Mouse (Mus musculus) liver, embryonic 15.5 days (tissue): Measurements from ENCODE around the gene Rps6kc1. TPM values are rescaled to one million over a fixed set of nuclear protein-coding genes. Genes with fewer than 3 reads are reported as not detected.

Experiments used
- ATAC-seq: fragments of 200-750 bp; cut with Nextera tagmentation; 2 replicates; pipeline ENCODE4 v1.8.0; 2017; ENCODE audit warnings: moderate number of reproducible peaks, mild to moderate bottlenecking, moderate library complexity; ENCODE audit not compliant: insufficient read depth
- H3K27ac ChIP-seq: fragments of 300-500 bp; sonication (generic); replicated peaks from 2 replicates; pipeline ENCODE4 v1.5.1; 2015; ENCODE audit warnings: mild to moderate bottlenecking, inconsistent platforms
- H3K27me3 ChIP-seq: fragments of 300-500 bp; sonication (generic); 2 replicates; pipeline ENCODE4 v1.6.1; 2015; ENCODE audit warnings: mild to moderate bottlenecking, inconsistent platforms
- H3K36me3 ChIP-seq: fragments of 300-500 bp; sonication (generic); replicated peaks from 2 replicates; pipeline ENCODE4 v1.6.1; 2015; ENCODE audit warnings: moderate library complexity, mild to moderate bottlenecking, inconsistent platforms
- H3K4me1 ChIP-seq: fragments of 300-500 bp; sonication (generic); replicated peaks from 2 replicates; pipeline ENCODE4 v1.6.1; 2015; ENCODE audit warnings: inconsistent platforms
- H3K4me2 ChIP-seq: fragments of 300-500 bp; sonication (generic); 2 replicates; pipeline ENCODE4 v1.6.1; 2015; ENCODE audit warnings: moderate library complexity, mild to moderate bottlenecking, inconsistent platforms
- H3K4me3 ChIP-seq: fragments of 300-500 bp; sonication (generic); replicated peaks from 2 replicates; pipeline ENCODE4 v1.5.1; 2015; ENCODE audit warnings: mild to moderate bottlenecking, inconsistent platforms
- H3K9ac ChIP-seq: fragments of 300-500 bp; sonication (generic); 2 replicates; pipeline ENCODE4 v1.6.1; 2015; ENCODE audit warnings: moderate library complexity, mild to moderate bottlenecking, inconsistent platforms
- H3K9me3 ChIP-seq: fragments of 300-500 bp; sonication (generic); replicated peaks from 2 replicates; pipeline ENCODE4 v1.6.1; 2016; ENCODE audit warnings: inconsistent platforms
- WGBS: fragments of 180-500 bp; shearing (Covaris S2); methylation state at CpG from one replicate; pipeline ENCODE4 v1.1.7; 2015; ENCODE audit warnings: mixed read lengths; ENCODE audit not compliant: insufficient replicate concordance; 5-methylcytosine and 5-hydroxymethylcytosine counted together
- polyA plus RNA-seq: library from polyadenylated mRNA; unstranded; fragments of >200 nt; fragmentation: Nextera tagmentation; extraction: Ambion mirVana; gene quantifications from 2 replicates; pipeline ENCODE4 v1.2.1, GENCODE M21; 2015

Gene Rps6kc1
- polyA plus RNA-seq, 1 experiment from 2014 or later = 3.5 TPM

GRCm38 (mm10) chr1:190664767-190665489, 246.6 kb downstream of the Rps6kc1 start:
- Histone ChIP-seq H3K4me1 (no peaks in the 10 kb centered on the region), H3K4me3 (no peak overlapping the region), H3K36me3 (no peaks in the 10 kb centered on the region), H3K27ac (no peak overlapping the region), H3K9me3 (no peaks in the 10 kb centered on the region), H3K27me3 (no peaks in the 10 kb centered on the region), H3K4me2 (no peak overlapping the region), H3K9ac (no peak overlapping the region)
- no peak for ATAC-seq
- WGBS = 78% methylated on average over 21 of the region's 21 CpGs

DNA sequence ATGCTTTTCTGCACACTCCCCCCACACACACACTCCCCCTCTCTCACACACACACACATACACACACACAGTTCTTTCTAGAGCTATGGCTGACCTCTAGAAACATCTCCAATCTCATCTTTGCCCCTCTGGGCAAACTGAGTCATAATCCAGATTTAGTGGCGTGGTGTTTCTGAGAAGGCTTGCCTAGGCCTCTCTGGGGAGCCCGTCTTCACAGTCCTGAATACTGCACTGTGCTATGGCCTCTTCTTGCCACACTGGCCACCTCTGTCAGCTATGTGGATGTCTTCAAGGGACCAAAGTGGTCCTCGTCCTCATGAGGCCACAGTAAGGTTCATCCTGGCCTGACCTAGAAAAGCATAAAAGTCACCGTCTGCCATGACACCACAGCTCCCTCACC, 247.6 kb downstream of the Rps6kc1 start:
- Histone ChIP-seq H3K4me3 (no peak overlapping the region), H3K27me3 (no peaks in the 10 kb centered on the region), H3K9ac (no peak overlapping the region), H3K27ac (no peak overlapping the region), H3K9me3 (no peaks in the 10 kb centered on the region), H3K4me2 (no peak overlapping the region), H3K4me1 (no peaks in the 10 kb centered on the region), H3K36me3 (no peaks in the 10 kb centered on the region)
- WGBS = 68% methylated on average over 4 of the region's 4 CpGs
- no peak for ATAC-seq

DNA sequence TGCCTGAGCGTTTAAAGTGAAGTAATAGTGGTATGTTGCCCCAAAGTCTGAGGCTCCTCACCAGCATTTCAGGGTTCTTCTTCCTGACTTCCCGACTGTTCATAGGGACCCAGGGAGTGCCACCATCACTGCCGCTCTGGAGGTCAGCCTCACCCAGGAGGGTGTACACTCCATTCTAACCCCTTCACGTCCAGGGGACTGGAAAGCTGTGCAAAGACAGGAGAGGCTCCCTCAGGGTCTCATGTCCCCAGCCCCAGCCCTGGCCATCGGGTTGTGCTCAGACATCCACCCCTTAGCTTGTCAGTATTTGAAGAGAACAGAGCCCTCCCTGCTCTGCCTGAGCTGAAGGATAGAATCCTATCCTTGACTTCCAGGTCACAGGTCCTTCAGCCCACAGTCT, 248.8 kb downstream of the Rps6kc1 start:
- H3K9me3 ChIP-seq = no peaks in the 10 kb centered on the region
- no peak for ATAC-seq
- H3K9ac ChIP-seq = no peak overlapping the region
- H3K4me1 ChIP-seq = no peaks in the 10 kb centered on the region
- no peak overlapping the region for H3K27ac ChIP-seq
- H3K36me3 ChIP-seq = no peaks in the 10 kb centered on the region
- no peak overlapping the region for H3K4me2 ChIP-seq
- H3K4me3 ChIP-seq = no peak overlapping the region
- H3K27me3 ChIP-seq = no peaks in the 10 kb centered on the region
- 69% methylated on average over 5 of the region's 5 CpGs for WGBS

- Histone ChIP-seq H3K4me1 (no peaks in the 10 kb centered on the region), H3K4me2 (no peak overlapping the region), H3K9ac (no peak overlapping the region), H3K4me3 (no peak overlapping the region), H3K9me3 (no peaks in the 10 kb centered on the region), H3K27ac (no peak overlapping the region), H3K36me3 (no peaks in the 10 kb centered on the region), H3K27me3 (no peaks in the 10 kb centered on the region)
- 69% methylated on average over 4 of the region's 4 CpGs for WGBS
- ATAC-seq = no peak
Observed at GRCm38 (mm10) chr1:190661764-190662163, 249.8 kb downstream of the Rps6kc1 start.

GRCm38 (mm10) chr1:190661249-190661648, 250.3 kb downstream of the Rps6kc1 start:
- no peak overlapping the region for H3K9ac ChIP-seq
- WGBS = 73% methylated on average over 15 of the region's 15 CpGs
- H3K36me3 ChIP-seq = no peaks in the 10 kb centered on the region
- H3K27me3 ChIP-seq = no peaks in the 10 kb centered on the region
- ATAC-seq = no peak
- no peak overlapping the region for H3K4me2 ChIP-seq
- no peaks in the 10 kb centered on the region for H3K9me3 ChIP-seq
- no peaks in the 10 kb centered on the region for H3K4me1 ChIP-seq
- H3K4me3 ChIP-seq = no peak overlapping the region
- H3K27ac ChIP-seq = no peak overlapping the region

DNA sequence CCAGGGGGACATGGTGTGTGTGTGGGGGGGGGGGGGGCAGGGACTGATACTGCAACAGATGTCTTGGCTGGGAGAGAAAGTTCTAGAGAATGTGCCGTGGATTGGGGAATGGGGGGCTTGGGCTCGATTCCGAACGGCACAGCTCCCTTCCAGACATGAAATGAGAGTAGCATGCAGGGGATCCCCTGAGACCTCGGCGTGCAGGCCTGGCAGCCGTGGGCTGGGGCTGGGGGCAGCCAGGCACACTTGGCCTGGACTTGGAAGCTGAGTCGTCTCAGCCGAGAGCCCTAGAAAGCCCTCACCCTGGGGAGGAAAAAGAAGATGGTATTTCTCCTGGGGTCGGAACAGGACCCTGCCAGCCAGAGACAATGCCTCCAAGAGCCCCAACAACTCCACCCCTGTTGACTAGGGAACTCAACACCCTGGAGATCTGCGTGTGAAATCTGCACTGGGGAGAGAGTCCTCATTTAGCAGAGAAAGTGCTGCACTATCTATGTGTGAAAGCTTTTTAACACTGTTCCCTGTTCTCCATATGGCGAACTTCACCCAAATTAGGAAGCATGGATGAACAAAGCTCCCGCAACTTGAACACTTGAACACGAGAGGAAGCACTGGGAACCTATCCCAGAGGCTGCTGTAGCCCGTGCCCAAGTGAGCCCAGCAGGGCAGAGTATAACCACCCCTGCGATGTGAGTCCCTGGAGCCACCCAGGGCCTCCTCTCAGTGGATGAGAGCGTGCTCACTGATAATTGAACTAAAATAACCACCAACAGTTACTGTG, 251.7 kb downstream of the Rps6kc1 start:
- Histone ChIP-seq H3K36me3 (no peaks in the 10 kb centered on the region), H3K9me3 (no peaks in the 10 kb centered on the region), H3K27me3 (no peaks in the 10 kb centered on the region), H3K4me2 (no peak overlapping the region), H3K27ac (no peak overlapping the region), H3K4me3 (no peak overlapping the region), H3K4me1 (no peaks in the 10 kb centered on the region), H3K9ac (no peak overlapping the region)
- 61% methylated on average over 17 of the region's 17 CpGs for WGBS
- ATAC-seq = no peak

GRCm38 (mm10) chr1:190658266-190658665, 253.3 kb downstream of the Rps6kc1 start:
- Histone ChIP-seq H3K27ac (no peak overlapping the region), H3K4me3 (no peak overlapping the region), H3K4me2 (no peak overlapping the region), H3K36me3 (no peaks in the 10 kb centered on the region), H3K4me1 (no peaks in the 10 kb centered on the region), H3K9ac (no peak overlapping the region), H3K27me3 (no peaks in the 10 kb centered on the region), H3K9me3 (no peaks in the 10 kb centered on the region)
- 77% methylated on average over 13 of the region's 13 CpGs for WGBS
- ATAC-seq = no peak

DNA sequence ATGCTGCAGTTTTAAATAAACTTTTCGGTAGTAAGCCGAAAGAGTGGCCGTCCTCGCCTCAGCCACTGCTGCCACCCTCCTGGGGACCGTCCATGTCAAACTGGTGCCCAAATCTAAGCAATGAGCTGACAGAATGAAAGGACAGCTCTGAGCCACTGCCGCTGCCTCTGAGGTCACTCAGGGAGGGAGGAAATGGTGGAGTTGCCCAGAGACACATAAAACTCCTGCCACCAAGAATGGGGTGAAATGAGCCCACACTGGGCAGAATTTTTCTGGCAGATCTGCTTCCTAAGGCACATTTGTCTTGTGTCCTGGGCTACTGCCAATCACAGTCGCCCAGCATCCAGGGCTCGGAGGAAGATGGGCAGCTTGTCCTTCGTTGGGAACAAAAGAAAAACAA, 255.5 kb downstream of the Rps6kc1 start:
- no peak for ATAC-seq
- H3K27me3 ChIP-seq = no peaks in the 10 kb centered on the region
- no peaks in the 10 kb centered on the region for H3K9me3 ChIP-seq
- H3K4me2 ChIP-seq = no peak overlapping the region
- H3K36me3 ChIP-seq = no peaks in the 10 kb centered on the region
- 51% methylated on average over 9 of the region's 9 CpGs for WGBS
- no peak overlapping the region for H3K4me3 ChIP-seq
- H3K4me1 ChIP-seq = no peaks in the 10 kb centered on the region
- H3K27ac ChIP-seq = no peak overlapping the region
- no peak overlapping the region for H3K9ac ChIP-seq

DNA sequence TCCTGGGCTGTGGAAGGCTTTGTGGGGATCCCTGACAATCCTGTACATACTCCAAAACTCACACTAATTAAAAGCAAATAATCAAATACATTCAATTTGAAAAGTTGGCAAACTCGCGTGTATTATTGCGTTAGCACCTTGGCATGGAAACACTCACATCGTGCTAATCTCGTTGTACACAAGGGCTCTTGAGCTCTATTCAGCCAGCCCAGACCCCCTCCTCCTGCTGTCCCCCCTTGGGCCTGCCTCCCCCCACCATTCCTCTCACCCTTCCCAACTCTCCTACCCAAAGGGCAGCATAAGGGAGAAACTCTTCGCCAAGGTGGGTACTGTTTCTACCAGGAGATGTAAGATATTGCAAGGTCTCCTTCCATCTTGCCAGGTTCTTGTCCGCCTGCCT, 255.9 kb downstream of the Rps6kc1 start:
- no peak for ATAC-seq

DNA sequence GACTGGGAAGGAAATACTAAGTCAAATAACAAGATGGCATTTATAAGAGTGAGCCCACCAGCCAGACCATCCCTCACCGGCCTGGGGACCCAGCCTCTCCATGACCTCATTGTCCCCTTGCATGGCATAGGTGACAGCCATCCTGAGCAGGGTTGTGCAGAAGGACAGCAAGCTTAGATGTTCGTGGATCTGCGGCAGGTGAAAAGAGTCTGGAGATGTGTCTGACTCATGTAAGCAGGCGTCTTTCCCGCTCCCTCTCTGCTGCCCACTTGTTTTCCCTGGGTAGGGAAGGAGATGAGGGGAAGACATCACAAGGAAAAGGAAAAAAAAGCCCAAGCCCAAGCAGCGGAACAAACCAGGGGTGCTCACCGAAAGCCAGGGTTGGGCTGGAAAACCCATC, 256.5 kb downstream of the Rps6kc1 start:
- no peak for ATAC-seq
- H3K4me2 ChIP-seq = no peak overlapping the region
- no peaks in the 10 kb centered on the region for H3K9me3 ChIP-seq
- no peak overlapping the region for H3K4me3 ChIP-seq
- H3K9ac ChIP-seq = no peak overlapping the region
- H3K27ac ChIP-seq = no peak overlapping the region
- 70% methylated on average over 7 of the region's 7 CpGs for WGBS
- no peaks in the 10 kb centered on the region for H3K36me3 ChIP-seq
- H3K27me3 ChIP-seq = no peaks in the 10 kb centered on the region
- H3K4me1 ChIP-seq = no peaks in the 10 kb centered on the region

More for the DNA sequence above, 255.9 kb downstream of the Rps6kc1 start:
- no peak overlapping the region for H3K4me2 ChIP-seq
- WGBS = 75% methylated on average over 7 of the region's 7 CpGs
- no peaks in the 10 kb centered on the region for H3K9me3 ChIP-seq
- no peaks in the 10 kb centered on the region for H3K36me3 ChIP-seq
- no peak overlapping the region for H3K4me3 ChIP-seq
- no peak overlapping the region for H3K9ac ChIP-seq
- H3K4me1 ChIP-seq = no peaks in the 10 kb centered on the region
- H3K27me3 ChIP-seq = no peaks in the 10 kb centered on the region
- H3K27ac ChIP-seq = no peak overlapping the region

DNA sequence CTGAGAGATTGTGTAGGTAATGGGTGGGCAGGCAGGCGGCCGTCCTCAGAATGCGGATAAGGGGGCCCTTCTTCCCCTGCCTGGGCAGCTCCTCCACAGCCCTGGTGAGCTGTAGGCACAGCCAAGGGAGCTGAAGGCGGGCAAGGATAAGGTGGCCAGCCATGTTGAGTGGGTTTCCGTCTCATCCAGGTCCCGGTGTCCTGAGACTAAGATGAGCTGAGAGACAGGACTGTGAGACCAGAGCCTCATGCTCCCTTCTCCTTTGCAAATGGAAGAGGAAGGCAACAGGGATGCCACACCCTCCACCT, 256.9 kb downstream of the Rps6kc1 start:
- no peaks in the 10 kb centered on the region for H3K36me3 ChIP-seq
- no peak overlapping the region for H3K9ac ChIP-seq
- H3K4me3 ChIP-seq = no peak overlapping the region
- no peaks in the 10 kb centered on the region for H3K9me3 ChIP-seq
- no peaks in the 10 kb centered on the region for H3K4me1 ChIP-seq
- no peak for ATAC-seq
- no peak overlapping the region for H3K4me2 ChIP-seq
- no peaks in the 10 kb centered on the region for H3K27me3 ChIP-seq
- no peak overlapping the region for H3K27ac ChIP-seq
- 77% methylated on average over 6 of the region's 6 CpGs for WGBS
